Mouse (Mus musculus) G1E-ER4 (cell line): ENCODE data around the gene Nr3c2. TPM values are rescaled to one million over a fixed set of nuclear protein-coding genes. Genes with fewer than 3 reads are reported as not detected.

Source experiments
- GATA1 ChIP-seq: IDR thresholded peaks from one replicate; pipeline ENCODE4 v1.8.0; 2012; ENCODE audit warnings: low read length, inconsistent platforms
- polyA plus RNA-seq: library from polyadenylated mRNA; stranded (reverse); fragments of >175 nt; gene quantifications from 2 replicates; pipeline ENCODE4 v1.2.3, GENCODE M21; 2012

Nr3c2 gene
- polyA plus RNA-seq, 1 experiment, result 0.18 TPM

GRCm38 (mm10) chr8:77275571-77275970 lies 376.3 kb downstream of the Nr3c2 start:
- no peak for TF ChIP-seq GATA1

- no peak for TF ChIP-seq GATA1
Measured at GRCm38 (mm10) chr8:77276827-77277226, 377.6 kb downstream of the Nr3c2 start.

- TF ChIP-seq GATA1, result no peak
Measured at GRCm38 (mm10) chr8:77278246-77278645, 379.0 kb downstream of the Nr3c2 start.

GRCm38 (mm10) chr8:77279977-77280376 lies 380.7 kb downstream of the Nr3c2 start:
- no peak for TF ChIP-seq GATA1

- no peak for TF ChIP-seq GATA1
Measured at GRCm38 (mm10) chr8:77282605-77283236, 383.5 kb downstream of the Nr3c2 start.

- no peak for TF ChIP-seq GATA1
Measured at GRCm38 (mm10) chr8:77284473-77284872, 385.2 kb downstream of the Nr3c2 start.

- no peak for TF ChIP-seq GATA1
Measured at GRCm38 (mm10) chr8:77288065-77288464, 388.8 kb downstream of the Nr3c2 start.

- TF ChIP-seq GATA1, result no peak
Measured at GRCm38 (mm10) chr8:77288492-77288891, 389.2 kb downstream of the Nr3c2 start.

- no peak for TF ChIP-seq GATA1
Measured at GRCm38 (mm10) chr8:77292120-77292519, 392.9 kb downstream of the Nr3c2 start.

GRCm38 (mm10) chr8:77292649-77293048 lies 393.4 kb downstream of the Nr3c2 start:
- TF ChIP-seq GATA1, result no peak

GRCm38 (mm10) chr8:77294599-77294998 lies 395.4 kb downstream of the Nr3c2 start:
- TF ChIP-seq GATA1, result no peak
